Mouse (Mus musculus) urinary bladder, postnatal 10 days (tissue): ENCODE results near the gene Epb41l5.

ENCODE experiments used
- DNase-seq: peaks from one replicate; pipeline ENCODE4 v3.0.0; 2022; ENCODE audit warnings: low spot score

Gene Epb41l5

DNA sequence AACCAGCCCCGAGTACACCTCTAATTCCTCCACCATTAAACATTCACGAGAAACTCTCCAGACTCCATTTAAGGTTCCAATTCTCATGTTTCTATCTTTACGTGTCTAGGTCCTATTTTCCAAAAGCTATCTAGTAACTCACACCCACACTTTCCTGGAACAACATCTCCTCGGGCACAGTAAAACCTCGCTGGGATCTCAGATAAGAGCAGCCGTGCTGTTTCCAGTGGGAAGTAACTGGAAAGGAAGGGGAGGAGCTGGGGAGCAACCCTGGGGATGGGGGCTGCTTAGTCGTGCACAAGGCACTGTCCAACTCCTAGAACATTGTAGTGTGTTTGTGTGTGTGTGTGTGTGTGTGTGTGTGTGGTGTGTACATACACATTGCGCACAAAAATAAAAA is 146.9 kb downstream of the Epb41l5 start:
- no peak for DNase-seq

GRCm38 (mm10) chr1:119499456-119499855 is 149.3 kb downstream of the Epb41l5 start:
- DNase-seq: no peak

GRCm38 (mm10) chr1:119498536-119499231 is 150.1 kb downstream of the Epb41l5 start:
- no peak for DNase-seq

- no peak for DNase-seq
Observed at GRCm38 (mm10) chr1:119497346-119498004, 151.3 kb downstream of the Epb41l5 start.

- no peak for DNase-seq
Observed at GRCm38 (mm10) chr1:119495396-119495775, 153.4 kb downstream of the Epb41l5 start.
